Mouse (Mus musculus): ENCODE data around the gene Acsbg1. TPM values are rescaled to one million over a fixed set of nuclear protein-coding genes. Genes with fewer than 3 reads are reported as not detected.

Acsbg1 gene
- polyA plus RNA-seq, 1 experiment from 2014 or later, result 11.4 TPM

DNA sequence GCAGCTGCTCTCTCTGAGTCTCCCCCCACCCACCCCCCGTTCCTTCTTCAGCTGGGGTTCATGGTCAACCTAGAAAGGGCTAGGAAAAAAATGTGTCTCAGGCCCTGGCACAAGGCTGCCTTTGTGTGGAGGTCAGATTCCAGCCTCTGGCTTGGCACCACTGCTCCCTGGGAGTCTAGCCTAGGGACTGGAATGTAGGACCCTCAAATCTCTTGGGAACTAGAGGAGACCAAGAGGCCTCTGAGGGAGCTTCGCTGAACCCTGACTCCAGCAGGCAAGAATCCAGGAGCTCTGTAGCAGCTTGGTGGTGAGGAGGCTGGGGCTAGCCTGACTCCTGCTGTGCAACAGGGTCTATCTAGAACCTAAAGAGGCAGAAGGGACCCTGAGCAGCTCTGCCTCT is 22.5 kb downstream of the Acsbg1 start:
- H3K4me2 ChIP-seq (ENCODE audit: low read depth, low read length), result no peak overlapping the region
- H3K27me3 ChIP-seq (ENCODE audit: control insufficient read depth, insufficient read depth, low read length), result no peaks in the 10 kb centered on the region
- H3K9ac ChIP-seq (ENCODE audit: low read length), result no peak overlapping the region
- no peak for ATAC-seq (ENCODE audit: insufficient read depth, low FRiP score)
- peaks cover 4% of the 10 kb centered on the region; the same call in 1 of the 2 replicates for H3K4me1 ChIP-seq (ENCODE audit: control insufficient read depth, insufficient read depth, low read length)
- H3K4me3 ChIP-seq (replicated peaks; ENCODE audit: low read length), result no peak overlapping the region
- H3K9me3 ChIP-seq (replicated peaks; ENCODE audit: control insufficient read depth, low read length), result no peaks in the 10 kb centered on the region
- H3K27ac ChIP-seq (ENCODE audit: low read length), result no peak overlapping the region
- no peaks in the 10 kb centered on the region for H3K36me3 ChIP-seq (ENCODE audit: control insufficient read depth, insufficient read depth, low read length)
- WGBS, result 48% methylated on average over 2 of the region's 2 CpGs

DNA sequence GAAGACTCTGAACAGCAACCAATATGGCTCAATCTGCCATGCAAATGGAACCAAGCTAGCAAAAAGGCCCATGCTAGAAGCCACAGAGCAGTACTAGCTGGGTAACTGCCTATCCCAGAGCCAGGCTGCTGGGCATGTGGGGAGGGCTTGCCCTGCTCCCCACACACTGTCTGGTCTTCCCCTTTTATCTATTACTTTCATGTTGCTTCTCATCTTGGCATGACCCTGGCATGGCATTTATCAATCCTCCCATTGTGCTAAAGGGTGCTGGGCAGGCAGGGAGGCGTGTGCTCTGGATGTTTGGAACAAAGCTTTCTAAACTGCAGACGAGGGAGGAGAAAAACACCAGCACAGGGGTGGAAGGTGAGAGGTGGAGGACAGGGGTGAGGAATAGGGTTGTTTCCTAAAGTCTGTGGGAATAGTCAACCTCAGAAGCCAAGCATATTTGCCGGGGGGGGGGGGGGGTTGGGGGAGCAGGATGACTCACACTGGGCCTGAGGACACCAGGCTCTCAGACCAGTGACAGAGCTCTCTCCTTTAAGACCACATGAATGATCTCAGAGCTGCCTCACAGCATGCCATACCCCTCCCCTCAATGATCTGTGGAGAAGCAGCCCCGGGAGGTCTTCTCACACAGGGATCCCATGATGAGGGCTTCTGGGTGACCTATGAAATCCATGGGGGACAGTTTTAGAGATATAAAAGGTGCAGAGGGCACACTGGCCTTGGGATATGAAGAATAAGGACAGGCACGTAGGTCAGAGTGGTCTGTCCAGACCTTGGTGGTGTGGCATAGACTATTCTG is 24.0 kb downstream of the Acsbg1 start:
- no peak overlapping the region for H3K9ac ChIP-seq (ENCODE audit: low read length)
- H3K9me3 ChIP-seq (replicated peaks; ENCODE audit: control insufficient read depth, low read length), result peaks cover 2% of the 10 kb centered on the region; the same call in 1 of the 2 replicates
- no peaks in the 10 kb centered on the region for H3K36me3 ChIP-seq (ENCODE audit: control insufficient read depth, insufficient read depth, low read length)
- peaks cover 4% of the 10 kb centered on the region; the same call in 1 of the 2 replicates for H3K4me1 ChIP-seq (ENCODE audit: control insufficient read depth, insufficient read depth, low read length)
- no peak overlapping the region for H3K4me3 ChIP-seq (replicated peaks; ENCODE audit: low read length)
- 50% methylated on average over 5 of the region's 5 CpGs for WGBS
- H3K27me3 ChIP-seq (ENCODE audit: control insufficient read depth, insufficient read depth, low read length), result no peaks in the 10 kb centered on the region
- H3K4me2 ChIP-seq (ENCODE audit: low read depth, low read length), result no peak overlapping the region
- no peak overlapping the region for H3K27ac ChIP-seq (ENCODE audit: low read length)
- ATAC-seq (ENCODE audit: insufficient read depth, low FRiP score), result no peak

DNA sequence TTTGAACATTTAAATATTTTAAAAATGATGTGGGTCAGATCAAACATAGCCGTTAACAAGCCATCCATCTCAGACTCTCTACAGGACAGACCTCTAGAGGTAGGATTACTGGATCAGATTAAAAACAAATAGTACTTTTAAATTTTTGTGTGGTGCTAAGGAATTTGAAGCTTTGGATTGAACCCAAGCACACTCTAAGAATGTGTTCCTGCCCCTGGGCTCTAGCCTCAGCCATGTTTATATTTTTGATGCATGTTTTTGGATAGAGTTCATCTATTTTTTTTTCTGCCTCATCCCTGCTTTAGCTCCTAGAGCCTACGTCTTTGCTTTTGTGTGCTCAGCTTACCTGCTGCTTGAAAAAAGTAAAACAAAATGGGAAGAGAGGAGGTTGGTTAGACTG is 28.3 kb downstream of the Acsbg1 start:
- no peaks in the 10 kb centered on the region; the same call in 1 of the 2 replicates for H3K4me1 ChIP-seq (ENCODE audit: control insufficient read depth, insufficient read depth, low read length)
- H3K4me2 ChIP-seq (ENCODE audit: low read depth, low read length), result no peak overlapping the region
- ATAC-seq (ENCODE audit: insufficient read depth, low FRiP score), result no peak
- no peak overlapping the region for H3K4me3 ChIP-seq (replicated peaks; ENCODE audit: low read length)
- WGBS, result 57% methylated on average over 2 of the region's 2 CpGs
- no peaks in the 10 kb centered on the region for H3K27me3 ChIP-seq (ENCODE audit: control insufficient read depth, insufficient read depth, low read length)
- H3K27ac ChIP-seq (ENCODE audit: low read length), result no peak overlapping the region
- H3K9me3 ChIP-seq (replicated peaks; ENCODE audit: control insufficient read depth, low read length), result peaks cover 3% of the 10 kb centered on the region; the same call in 1 of the 2 replicates
- H3K9ac ChIP-seq (ENCODE audit: low read length), result no peak overlapping the region
- H3K36me3 ChIP-seq (ENCODE audit: control insufficient read depth, insufficient read depth, low read length), result no peaks in the 10 kb centered on the region

DNA sequence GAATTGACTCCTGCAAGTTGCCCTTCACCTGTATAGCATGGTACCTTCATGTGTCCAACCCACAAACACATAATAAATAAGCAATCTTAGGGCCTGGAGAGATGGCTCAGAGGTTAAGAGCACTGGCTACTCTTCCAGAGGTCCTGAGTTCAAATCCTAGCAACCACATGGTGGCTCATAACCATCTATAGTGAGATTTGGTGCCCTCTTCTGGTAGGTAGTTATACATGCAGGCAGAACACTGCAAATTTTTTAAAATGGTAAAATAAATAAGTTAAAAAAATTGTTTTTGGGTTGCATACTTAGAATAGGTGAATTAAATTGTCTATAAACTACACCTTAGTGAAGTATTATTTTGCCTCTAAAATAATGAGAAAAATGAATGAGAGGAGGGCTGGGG is 30.8 kb downstream of the Acsbg1 start:
- ATAC-seq (ENCODE audit: insufficient read depth, low FRiP score), result no peak
- Histone ChIP-seq H3K4me2 (ENCODE audit: low read depth, low read length) (no peak overlapping the region), H3K27ac (ENCODE audit: low read length) (no peak overlapping the region)

DNA sequence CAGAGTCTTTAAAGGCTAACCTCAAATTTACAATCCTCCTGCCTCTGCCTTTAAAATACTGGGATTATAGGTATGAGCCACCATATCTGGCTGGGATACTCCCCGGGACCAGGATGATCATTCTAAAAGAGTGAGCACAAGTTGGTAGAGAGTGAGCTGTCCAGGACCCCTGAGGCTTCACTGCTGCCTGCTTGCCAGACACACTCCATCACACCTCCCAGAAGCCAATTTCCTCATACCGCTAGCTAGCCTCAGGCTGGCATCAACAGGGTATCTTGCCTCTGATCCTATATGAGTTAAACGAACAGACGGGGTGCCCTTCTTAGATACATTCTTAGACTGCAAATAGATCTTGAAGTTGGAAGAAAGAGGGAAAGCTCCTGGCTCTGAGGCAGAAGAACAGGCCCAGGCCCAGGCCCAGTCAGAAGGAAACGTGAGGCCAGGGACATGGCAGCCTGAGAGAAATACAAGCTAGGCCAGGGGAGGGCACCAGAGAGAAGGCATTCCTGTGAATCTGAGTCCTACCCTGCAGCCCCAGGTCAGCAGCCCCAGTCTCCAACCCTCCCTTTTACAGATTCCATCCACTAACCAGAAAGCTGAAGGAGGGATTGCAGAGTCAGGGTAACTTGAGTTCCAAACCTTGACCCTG is 31.9 kb downstream of the Acsbg1 start:
- no peak for ATAC-seq (ENCODE audit: insufficient read depth, low FRiP score)
- no peak overlapping the region for H3K27ac ChIP-seq (ENCODE audit: low read length)
- H3K4me2 ChIP-seq (ENCODE audit: low read depth, low read length), result no peak overlapping the region
- no peak overlapping the region for H3K4me3 ChIP-seq (replicated peaks; ENCODE audit: low read length)
- no peaks in the 10 kb centered on the region for H3K27me3 ChIP-seq (ENCODE audit: control insufficient read depth, insufficient read depth, low read length)
- H3K36me3 ChIP-seq (ENCODE audit: control insufficient read depth, insufficient read depth, low read length), result no peaks in the 10 kb centered on the region
- WGBS, result 86% methylated on average over 5 of the region's 5 CpGs
- H3K9me3 ChIP-seq (replicated peaks; ENCODE audit: control insufficient read depth, low read length), result peaks cover 3% of the 10 kb centered on the region; the same call in 1 of the 2 replicates
- no peaks in the 10 kb centered on the region for H3K4me1 ChIP-seq (ENCODE audit: control insufficient read depth, insufficient read depth, low read length)
- H3K9ac ChIP-seq (ENCODE audit: low read length), result no peak overlapping the region

More for the DNA sequence above, 30.8 kb downstream of the Acsbg1 start:
- Histone ChIP-seq H3K36me3 (ENCODE audit: control insufficient read depth, insufficient read depth, low read length) (no peaks in the 10 kb centered on the region), H3K4me3 (replicated peaks; ENCODE audit: low read length) (no peak overlapping the region), H3K27me3 (ENCODE audit: control insufficient read depth, insufficient read depth, low read length) (no peaks in the 10 kb centered on the region), H3K9ac (ENCODE audit: low read length) (no peak overlapping the region), H3K4me1 (ENCODE audit: control insufficient read depth, insufficient read depth, low read length) (no peaks in the 10 kb centered on the region), H3K9me3 (replicated peaks; ENCODE audit: control insufficient read depth, low read length) (peaks cover 3% of the 10 kb centered on the region; the same call in 1 of the 2 replicates)

DNA sequence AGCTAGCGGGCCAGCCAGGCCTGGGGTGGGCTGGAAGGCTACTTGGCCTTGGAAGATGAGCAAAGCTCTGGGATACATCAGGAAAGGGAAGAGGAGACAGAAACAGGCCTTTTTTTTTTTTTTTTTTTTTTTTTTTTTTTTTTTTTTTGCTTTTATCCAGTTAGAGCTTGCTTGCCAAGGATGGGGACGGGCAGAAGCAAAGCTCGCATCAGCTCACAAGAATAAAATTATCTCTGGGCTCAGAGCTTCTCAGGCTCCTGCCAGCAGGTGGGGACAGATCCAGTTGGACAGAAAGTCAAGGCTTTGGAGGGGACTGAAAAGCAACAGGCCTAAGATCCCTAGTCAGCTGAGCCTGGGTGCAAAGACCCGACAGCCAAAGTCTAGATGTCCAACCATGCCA is 32.9 kb downstream of the Acsbg1 start:
- ATAC-seq (ENCODE audit: insufficient read depth, low FRiP score), result no peak
- no peak overlapping the region for H3K4me2 ChIP-seq (ENCODE audit: low read depth, low read length)

DNA sequence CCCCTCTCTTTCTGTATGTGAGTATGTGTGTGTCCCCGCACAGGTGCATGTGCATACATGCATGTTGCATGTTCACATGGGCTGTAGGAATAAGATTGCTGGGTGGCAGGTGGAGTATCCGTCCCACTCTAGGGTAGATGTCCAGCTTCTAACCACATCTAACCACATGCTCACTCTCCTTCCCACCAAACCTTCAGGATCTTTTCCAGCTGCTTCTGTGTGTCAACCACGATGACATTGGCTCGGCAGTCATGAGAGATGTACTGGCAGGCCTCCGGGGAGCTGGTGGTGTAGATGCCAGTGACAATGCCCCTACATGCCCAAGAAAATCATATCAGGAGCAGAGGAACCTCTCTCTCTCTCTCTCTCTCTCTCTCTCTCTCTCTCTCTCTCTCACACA is 34.4 kb downstream of the Acsbg1 start:
- Histone ChIP-seq H3K9ac (ENCODE audit: low read length) (no peak overlapping the region), H3K27me3 (ENCODE audit: control insufficient read depth, insufficient read depth, low read length) (no peaks in the 10 kb centered on the region), H3K9me3 (replicated peaks; ENCODE audit: control insufficient read depth, low read length) (no peaks in the 10 kb centered on the region), H3K4me2 (ENCODE audit: low read depth, low read length) (no peak overlapping the region), H3K4me3 (replicated peaks; ENCODE audit: low read length) (no peak overlapping the region), H3K27ac (ENCODE audit: low read length) (no peak overlapping the region), H3K36me3 (ENCODE audit: control insufficient read depth, insufficient read depth, low read length) (no peaks in the 10 kb centered on the region), H3K4me1 (ENCODE audit: control insufficient read depth, insufficient read depth, low read length) (no peaks in the 10 kb centered on the region)
- no peak for ATAC-seq (ENCODE audit: insufficient read depth, low FRiP score)
- 93% methylated on average over 5 of the region's 5 CpGs for WGBS

More for the DNA sequence above, 32.9 kb downstream of the Acsbg1 start:
- Histone ChIP-seq H3K27me3 (ENCODE audit: control insufficient read depth, insufficient read depth, low read length) (no peaks in the 10 kb centered on the region), H3K4me1 (ENCODE audit: control insufficient read depth, insufficient read depth, low read length) (no peaks in the 10 kb centered on the region), H3K4me3 (replicated peaks; ENCODE audit: low read length) (no peak overlapping the region), H3K36me3 (ENCODE audit: control insufficient read depth, insufficient read depth, low read length) (no peaks in the 10 kb centered on the region), H3K27ac (ENCODE audit: low read length) (no peak overlapping the region), H3K9me3 (replicated peaks; ENCODE audit: control insufficient read depth, low read length) (peaks cover 3% of the 10 kb centered on the region; the same call in 1 of the 2 replicates), H3K9ac (ENCODE audit: low read length) (no peak overlapping the region)
- 80% methylated on average over 4 of the region's 4 CpGs for WGBS

DNA sequence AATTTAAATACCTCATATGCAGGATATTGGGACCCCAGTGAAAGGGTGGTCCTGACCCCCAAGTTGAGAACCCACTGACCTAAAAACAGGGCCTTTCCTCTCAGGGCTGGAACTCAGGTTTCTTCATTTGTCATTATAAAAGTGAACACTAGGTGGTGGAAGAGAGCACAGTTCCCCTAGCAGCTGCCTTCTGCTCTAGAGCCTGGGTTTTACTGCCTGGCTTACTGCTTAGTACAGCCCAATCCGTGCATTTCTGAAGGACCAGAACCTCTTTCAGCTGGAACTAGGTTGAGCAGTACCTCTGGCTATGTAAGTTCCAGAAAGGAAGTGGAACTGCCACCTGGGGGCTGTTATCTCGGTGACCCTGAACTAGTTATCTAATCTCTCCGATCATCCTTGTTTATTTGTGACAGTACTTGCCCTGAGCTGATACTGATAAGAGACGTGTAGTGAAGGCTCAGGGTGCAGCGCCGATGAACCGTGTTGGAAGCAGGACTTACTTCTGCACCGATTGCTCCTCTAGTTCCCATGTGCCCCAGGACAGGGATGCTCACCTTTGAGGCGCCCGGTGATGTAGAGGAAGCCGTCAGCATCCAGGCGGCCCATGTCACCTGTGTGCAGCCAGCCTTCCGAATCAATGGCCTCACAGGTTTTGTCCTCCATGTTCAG is 47.4 kb downstream of the Acsbg1 start:
- Histone ChIP-seq H3K27me3 (ENCODE audit: control insufficient read depth, insufficient read depth, low read length) (no peaks in the 10 kb centered on the region), H3K4me3 (replicated peaks; ENCODE audit: low read length) (no peak overlapping the region), H3K9me3 (replicated peaks; ENCODE audit: control insufficient read depth, low read length) (no peaks in the 10 kb centered on the region), H3K36me3 (ENCODE audit: control insufficient read depth, insufficient read depth, low read length) (no peaks in the 10 kb centered on the region), H3K4me2 (ENCODE audit: low read depth, low read length) (no peak overlapping the region), H3K9ac (ENCODE audit: low read length) (no peak overlapping the region), H3K27ac (ENCODE audit: low read length) (no peak overlapping the region), H3K4me1 (ENCODE audit: control insufficient read depth, insufficient read depth, low read length) (no peaks in the 10 kb centered on the region)
- 42% methylated on average over 13 of the region's 13 CpGs for WGBS
- ATAC-seq (ENCODE audit: insufficient read depth, low FRiP score), result peak; percentile 27; the same call in 1 of the 2 replicates

DNA sequence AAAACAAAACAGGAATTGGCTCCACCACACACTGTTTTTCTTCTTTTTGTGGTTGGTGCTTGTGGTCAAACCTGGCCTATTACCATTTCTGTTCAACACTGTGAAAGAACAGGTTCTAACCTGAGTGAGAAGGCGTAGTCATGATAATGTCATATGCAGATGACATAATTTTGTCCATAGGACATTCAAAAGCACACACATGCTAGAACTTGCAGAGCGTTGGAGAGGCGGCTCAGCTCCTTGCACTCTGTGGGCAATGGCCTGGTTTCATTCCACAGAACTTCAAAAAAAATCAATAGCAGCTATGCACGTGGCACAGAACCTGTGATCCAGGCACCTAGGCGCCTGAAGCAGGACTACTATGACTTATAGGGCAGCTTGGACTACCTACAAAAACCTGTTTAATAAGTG is 48.9 kb downstream of the Acsbg1 start:
- no peak overlapping the region for H3K9ac ChIP-seq (ENCODE audit: low read length)
- no peak overlapping the region for H3K4me3 ChIP-seq (replicated peaks; ENCODE audit: low read length)
- H3K4me2 ChIP-seq (ENCODE audit: low read depth, low read length), result no peak overlapping the region
- no peaks in the 10 kb centered on the region for H3K36me3 ChIP-seq (ENCODE audit: control insufficient read depth, insufficient read depth, low read length)
- no peaks in the 10 kb centered on the region for H3K27me3 ChIP-seq (ENCODE audit: control insufficient read depth, insufficient read depth, low read length)
- 71% methylated on average over 5 of the region's 5 CpGs for WGBS
- no peaks in the 10 kb centered on the region for H3K4me1 ChIP-seq (ENCODE audit: control insufficient read depth, insufficient read depth, low read length)
- H3K27ac ChIP-seq (ENCODE audit: low read length), result peak overlapping the region; percentile 48
- no peaks in the 10 kb centered on the region for H3K9me3 ChIP-seq (replicated peaks; ENCODE audit: control insufficient read depth, low read length)
- ATAC-seq (ENCODE audit: insufficient read depth, low FRiP score), result peak; percentile 57; the same call in 1 of the 2 replicates

Data from stomach, embryonic 16.5 days (tissue).